Mouse (Mus musculus): Measurements from ENCODE around the gene Smarcb1.
A peak's percentile ranks its signal among the peaks of the same experiment; 100 is the strongest.

Gene Smarcb1

DNA sequence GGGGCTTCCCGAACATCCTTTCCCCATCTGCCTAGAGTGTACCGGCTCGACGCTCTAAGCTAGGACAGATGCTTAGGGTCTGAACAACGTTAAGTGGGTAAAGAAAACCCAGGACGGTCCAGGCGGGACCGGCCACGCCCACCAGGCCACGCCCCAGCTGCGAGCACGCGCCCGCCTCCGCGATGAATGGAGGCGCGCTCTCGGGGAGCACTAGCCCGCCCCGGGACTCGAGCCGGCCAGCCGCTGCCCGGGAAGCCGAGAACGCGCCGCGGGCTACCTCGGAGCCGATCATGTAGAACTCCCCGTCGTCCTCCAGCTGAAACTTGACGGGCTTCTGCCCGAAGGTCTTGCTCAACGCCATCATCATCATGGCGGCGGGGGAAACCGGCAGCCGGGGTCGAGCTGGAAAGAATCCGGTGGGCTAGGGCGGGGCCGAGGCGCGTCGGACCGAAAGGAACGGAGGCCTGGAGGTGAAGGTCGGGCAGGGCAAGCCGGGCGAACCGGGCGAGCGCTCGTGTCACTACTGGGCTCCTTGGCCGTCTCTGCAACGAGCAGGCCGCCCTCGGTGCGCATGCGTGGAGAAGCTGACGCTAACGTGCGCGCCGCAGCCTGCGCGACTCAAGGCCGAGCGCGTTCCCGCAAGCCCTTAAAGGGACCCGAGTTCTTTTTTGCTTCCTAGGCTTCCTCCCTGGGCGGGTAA is at the start of gene Smarcb1:
Smarcb1 (minus strand) TSS at position 592 of the 700 bp plus-strand sequence.
- peak; percentile 88 for ATAC-seq (ENCODE audit: low TSS enrichment)

DNA sequence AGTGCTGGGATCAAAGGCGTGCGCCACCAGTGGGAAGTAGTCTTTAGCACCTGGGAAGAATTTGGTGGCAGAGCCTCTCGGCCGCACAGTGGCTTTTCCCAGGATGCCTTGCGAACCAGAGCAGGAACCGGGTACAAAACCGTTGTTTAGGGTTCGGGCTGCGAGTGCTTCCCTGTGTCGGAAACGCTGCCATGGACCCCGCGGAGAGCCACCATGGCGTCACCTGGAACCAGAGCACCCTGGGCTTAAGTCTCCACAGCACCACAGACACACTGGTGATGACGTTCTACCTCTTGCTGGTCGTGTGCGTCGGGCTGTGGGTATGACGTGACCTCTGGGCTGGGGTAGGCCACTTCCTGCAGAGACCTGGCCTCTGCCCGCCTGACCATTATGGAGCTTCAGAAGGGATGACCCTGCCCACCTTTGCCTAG is 33.0 kb upstream of the Smarcb1 start, which contains the start of gene Gm5134:
Gm5134 (plus strand) TSS at position 134 of the 431 bp plus-strand sequence.
- ATAC-seq (ENCODE audit: low TSS enrichment), result no peak

DNA sequence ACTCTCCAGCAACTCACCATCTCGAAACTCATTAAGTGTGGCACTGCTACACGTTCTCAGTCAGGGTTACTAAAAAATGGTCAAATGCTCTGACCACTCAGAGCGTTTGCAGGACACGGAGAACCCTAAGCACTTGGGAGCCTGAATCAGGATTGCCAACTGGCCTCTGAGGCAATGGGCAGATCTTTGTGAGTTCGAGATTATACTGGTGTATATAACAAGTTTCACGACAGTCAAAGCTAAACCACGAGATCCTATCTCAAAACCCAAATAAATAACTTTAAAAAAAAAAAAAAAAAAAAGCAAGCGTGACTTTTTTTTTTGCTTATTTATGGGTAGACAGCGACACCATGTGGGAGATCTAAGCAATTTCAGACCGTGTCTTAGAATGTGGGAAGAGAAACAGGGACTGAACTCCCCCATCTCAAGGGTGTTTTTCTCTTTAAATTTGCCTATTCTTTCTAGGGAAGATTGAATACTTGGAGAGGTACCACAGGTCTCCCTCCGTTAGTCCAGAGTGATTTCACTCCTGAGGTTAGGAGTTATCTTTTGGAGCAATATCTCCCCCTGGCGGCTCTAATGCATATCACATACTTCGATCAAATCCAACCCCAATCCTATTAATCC is 30.1 kb upstream of the Smarcb1 start:
- peak; percentile 52; the same call in 1 of the 2 replicates for ATAC-seq (ENCODE audit: low TSS enrichment)

DNA sequence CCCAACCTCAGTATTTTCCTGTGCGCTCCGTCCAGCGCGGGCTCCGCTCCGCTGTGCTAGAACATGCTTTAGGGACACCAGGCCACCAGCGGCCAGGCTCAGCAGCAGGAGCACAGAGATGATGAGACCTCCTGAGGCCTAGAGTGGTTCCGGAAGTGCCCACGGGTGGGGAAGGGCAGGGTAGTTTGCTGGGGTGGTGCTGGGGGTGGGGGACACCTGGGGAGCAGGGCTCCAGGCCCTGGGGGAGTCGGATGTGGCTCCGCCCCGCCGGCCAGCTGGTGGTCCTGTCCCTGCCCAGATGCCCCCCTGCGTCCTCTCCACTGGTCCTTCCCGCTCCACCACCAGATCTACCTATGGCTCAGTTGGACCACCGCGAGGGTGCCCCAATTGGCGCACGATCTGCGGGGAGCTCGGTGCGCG is 29.4 kb upstream of the Smarcb1 start:
- ATAC-seq (ENCODE audit: low TSS enrichment), result peak; percentile 32; the same call in 1 of the 2 replicates

DNA sequence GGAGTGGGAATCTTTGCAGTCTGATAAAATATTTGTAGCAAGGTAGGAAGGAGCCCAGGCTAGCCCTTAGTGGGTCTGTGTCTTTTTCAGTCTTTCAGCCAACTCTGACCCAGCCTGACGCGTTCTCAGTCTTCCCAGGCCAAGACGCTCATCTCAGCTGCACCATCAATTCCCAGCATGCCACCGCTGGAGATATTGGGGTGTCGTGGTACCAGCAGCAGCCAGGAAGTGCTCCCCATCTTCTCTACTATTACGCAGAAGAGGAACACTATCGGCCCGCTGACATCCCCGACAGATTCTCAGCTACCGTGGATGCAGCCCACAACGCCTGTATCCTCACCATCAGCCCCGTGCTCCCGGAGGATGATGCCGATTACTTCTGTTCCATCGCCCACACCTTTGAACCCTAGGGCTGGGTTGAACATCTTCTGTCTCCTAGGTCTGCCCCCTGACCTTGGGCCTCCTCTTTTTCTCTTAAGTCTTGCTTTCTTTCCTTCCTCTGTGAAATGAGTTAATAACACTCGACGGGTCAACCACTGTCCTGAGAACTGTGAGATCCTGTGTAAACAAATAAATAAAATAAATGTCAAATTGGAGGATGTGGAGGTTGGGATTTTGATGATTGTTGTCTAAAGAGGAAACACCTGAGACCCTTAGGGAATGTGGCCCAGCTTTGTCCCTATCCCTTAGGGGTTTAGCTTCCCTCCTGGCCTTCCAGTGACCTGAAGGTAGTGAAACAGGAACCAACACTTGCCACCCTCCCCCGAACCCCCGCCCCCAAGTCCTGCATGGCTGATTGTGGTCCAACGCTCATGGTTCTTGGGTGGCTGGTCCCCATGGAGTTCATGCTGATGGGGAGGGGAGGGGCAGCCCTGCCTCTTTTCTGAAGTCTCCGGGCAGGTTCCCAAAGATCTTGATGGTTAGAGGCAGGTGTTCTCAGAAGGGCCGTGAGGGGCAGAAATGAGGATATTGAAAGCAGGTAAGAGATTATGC is 27.9 kb upstream of the Smarcb1 start:
- no peak for ATAC-seq (ENCODE audit: low TSS enrichment)

DNA sequence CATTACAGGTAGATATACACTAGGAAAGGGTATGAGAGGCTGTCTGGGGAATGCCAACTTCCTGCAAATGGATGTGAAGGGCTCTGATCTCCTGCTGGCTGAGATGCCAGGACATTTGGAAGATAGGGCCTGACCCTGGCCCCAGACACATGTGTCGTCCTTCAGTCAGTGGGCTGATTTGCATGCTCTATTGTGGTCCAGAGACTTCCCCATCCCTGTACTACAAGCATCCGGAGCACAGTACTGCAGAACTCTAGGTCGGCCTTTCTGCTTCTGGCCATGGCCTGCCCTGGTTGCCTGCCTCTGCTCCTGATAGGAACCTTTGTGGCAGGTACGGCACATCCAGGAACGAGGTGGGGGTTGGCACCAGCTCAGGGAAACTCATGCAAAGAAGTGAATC is 26.7 kb upstream of the Smarcb1 start:
- no peak for ATAC-seq (ENCODE audit: low TSS enrichment)

DNA sequence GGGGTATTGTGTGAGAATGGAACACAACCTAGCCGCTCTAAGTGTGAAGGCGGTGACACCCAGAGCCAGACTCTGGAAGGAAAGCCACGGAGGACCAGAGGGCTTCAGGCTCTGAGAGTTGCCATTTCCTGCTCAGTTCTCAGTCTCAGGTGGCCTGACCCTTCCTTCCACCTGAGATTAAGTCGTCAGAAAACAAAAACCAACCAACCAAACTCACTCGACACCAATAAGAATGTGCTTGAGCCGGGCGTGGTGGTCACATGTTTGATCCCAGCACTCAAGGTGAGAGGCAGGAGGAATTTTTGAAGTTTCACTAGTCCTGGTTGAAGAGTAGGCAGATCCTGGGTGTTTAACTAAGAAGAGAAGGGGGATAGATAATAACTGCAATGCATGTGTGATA is 24.5 kb upstream of the Smarcb1 start:
- ATAC-seq (ENCODE audit: low TSS enrichment), result no peak

DNA sequence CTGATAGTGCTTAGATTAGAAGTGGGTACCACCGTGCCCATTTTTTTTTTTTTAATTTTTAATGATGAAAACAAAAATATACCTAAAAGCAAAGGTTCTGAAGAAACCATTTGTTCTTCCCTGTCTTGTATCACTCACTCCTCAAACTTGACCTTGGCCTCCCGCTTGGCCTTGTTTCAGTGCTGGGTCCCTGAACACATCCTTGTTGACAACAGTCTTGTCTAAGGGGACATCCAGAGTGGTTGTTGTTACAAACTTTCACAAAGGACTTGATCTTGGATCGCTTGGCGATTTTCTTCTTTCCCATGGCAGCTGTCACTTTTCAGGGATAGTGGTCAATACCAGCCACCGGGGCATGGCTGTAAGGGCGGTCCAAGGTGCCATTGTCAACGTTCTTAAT is 23.8 kb upstream of the Smarcb1 start:
- no peak for ATAC-seq (ENCODE audit: low TSS enrichment)

DNA sequence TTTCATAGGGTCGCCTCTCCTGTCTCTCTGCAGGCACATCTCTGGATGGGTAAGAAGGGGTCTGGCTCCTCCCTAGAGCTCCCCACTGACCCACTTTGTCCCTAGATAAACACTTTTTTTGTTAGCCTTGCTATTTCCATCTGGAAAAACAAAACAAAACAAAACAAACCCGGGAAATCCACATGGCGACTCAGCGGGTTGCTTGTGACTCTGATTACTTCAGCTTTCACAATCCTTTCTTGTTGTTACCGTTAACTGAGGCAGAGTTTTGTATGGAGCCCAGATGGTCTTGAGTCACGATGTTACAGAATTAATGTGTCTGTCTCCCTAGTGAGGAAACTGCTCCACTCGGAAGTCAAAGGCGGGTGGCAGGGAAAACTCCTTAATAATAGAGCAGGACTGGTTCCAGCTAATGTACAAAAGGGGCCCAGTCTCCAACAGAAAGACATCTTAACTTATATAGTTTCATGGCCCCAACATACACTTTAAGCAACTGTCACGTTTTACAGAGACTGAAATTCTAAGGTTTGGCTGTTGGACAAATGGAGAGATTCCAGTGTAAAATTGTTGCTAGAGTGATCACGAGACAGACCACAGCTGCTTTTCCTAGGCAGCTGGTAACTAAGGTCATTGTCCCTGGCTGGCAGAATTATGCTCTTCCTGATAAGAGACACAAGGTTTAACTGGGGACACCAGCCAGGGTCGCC is 22.8 kb upstream of the Smarcb1 start:
- 0 out of 2 replicates have a peak, but pooled peaks have one; percentile 24 for ATAC-seq (ENCODE audit: low TSS enrichment)

DNA sequence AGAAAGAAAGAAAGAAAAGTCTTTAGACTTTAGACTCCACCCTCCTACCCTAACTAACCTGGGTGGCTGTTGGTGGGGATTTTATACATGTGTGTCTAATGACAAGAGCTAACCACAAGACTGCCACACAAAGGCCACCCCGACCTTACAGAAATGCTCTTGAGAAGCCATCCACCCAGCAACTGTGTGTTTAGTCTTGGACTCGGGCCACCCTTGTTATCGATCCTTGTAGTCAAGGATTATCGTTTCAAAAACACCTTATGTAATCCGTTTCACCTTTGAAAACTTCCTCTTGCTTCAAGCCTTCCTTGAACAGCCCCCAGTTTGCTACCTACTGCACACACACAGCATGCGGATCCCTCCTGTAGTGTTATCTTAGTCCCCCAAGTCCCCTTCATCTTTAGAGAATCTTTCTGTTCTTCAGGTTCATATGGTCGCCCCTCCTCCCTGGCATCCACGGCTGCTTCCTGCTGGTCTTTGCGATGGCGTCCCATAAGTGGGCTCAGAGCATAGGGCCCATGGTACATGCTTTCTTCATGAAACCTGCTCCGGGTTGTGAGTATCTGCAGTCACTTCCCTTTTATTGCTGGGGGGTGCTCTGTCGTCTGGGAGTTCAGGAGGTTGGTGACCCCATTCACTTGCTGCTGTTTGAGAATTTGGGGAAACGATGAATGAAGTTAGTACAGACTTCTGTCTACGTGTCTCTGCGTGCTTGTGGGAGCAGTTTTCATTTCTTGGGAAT is 21.5 kb upstream of the Smarcb1 start, which contains the start of gene Vpreb3:
Vpreb3 (plus strand) TSS at position 322 of the 742 bp plus-strand sequence.
- ATAC-seq (ENCODE audit: low TSS enrichment), result no peak

DNA sequence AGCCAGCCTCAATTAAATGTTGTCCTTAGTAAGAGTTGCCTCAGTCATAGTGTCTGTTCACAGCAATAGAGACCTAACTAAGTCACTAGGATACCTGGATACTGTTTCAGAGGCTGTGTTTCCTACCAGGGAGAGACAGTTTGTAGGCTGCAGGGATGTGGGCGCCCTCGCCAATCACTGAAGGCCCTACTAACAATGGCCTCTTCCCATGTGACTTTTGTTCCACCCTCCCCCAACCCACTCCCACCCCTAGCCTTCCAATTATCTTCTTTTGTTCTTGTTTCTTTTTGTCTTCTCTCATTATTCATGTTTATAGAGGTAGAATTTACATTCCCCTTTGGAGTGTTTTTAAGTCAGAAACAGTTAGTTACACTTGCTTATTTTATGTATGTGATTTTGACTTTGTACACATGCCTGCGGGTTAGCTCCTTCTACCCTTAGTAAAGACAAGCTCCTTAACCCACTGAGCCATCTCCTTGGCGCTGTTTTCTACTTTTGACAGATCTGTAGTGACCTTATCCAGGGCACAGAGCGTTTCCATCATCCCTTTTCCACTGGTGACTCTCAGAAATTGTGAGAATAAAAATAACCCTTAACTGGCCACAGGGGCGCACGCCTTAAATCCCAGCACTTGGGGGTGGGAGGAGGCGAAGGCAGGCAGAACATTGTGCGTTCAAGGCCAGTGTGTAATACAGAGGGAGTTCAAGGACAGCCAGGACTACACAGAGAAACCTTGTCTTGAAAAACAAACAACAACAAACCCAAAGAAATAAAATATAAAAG is 19.8 kb upstream of the Smarcb1 start:
- ATAC-seq (ENCODE audit: low TSS enrichment), result no peak

DNA sequence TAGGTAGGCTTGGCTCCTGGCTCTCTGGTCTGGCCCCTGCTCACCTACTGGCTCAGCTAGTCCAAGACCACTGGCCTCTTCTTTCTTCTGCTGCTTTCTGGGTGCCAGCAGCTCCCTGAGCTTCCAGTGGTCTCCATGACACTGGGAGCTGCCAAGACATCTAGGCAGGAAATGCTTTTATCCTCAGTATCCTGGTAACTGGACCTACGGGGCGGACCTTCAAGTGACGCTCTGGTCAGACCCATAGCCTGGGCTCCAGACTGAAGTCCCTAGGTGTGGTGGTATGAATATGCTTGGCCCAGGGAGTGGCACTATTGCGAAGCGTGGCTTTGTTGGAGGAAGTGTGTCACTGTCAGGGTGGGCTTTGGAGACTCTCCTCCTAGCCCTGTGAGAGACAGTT is 19.1 kb upstream of the Smarcb1 start, which contains the start of gene Gm867:
Gm867 (minus strand) TSS at position 153 of the 400 bp plus-strand sequence.
- no peak for ATAC-seq (ENCODE audit: low TSS enrichment)

DNA sequence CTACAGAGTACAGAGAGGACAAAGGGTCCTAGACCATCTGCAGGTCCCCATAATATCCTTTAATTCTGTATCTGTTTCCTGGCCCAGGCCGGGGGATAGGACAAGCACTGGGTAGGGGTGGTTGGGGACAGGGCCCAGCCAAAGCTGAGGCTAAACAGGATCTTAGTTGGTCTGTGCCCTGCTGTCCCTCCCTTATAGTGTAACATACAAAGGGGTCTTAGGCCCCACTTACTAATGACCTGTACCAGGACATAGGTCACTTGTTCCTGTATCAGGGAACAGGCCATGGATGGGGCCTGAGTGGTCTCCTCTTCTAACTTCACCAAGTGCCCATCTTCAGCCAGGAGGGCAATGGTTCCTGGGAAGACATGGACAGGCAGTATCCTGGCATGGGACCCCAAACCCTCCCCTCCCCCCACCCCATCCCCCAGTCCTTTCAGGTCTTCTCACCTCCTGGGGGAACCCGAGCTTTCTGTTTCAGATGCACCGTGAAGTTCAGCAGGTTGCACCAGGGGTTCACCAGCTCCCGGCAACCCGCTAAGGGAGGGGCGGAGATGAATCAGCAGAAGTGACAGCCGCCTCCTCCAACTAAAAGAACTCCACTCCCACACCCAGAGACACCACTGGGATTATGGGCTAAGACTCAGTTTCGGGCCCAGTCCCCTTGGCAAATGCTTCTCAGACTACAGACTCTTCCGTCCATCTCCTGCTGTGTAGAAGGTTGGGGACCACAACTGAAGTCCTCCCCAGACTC is 18.2 kb upstream of the Smarcb1 start:
- peak; percentile 35; the same call in 1 of the 2 replicates for ATAC-seq (ENCODE audit: low TSS enrichment)

DNA sequence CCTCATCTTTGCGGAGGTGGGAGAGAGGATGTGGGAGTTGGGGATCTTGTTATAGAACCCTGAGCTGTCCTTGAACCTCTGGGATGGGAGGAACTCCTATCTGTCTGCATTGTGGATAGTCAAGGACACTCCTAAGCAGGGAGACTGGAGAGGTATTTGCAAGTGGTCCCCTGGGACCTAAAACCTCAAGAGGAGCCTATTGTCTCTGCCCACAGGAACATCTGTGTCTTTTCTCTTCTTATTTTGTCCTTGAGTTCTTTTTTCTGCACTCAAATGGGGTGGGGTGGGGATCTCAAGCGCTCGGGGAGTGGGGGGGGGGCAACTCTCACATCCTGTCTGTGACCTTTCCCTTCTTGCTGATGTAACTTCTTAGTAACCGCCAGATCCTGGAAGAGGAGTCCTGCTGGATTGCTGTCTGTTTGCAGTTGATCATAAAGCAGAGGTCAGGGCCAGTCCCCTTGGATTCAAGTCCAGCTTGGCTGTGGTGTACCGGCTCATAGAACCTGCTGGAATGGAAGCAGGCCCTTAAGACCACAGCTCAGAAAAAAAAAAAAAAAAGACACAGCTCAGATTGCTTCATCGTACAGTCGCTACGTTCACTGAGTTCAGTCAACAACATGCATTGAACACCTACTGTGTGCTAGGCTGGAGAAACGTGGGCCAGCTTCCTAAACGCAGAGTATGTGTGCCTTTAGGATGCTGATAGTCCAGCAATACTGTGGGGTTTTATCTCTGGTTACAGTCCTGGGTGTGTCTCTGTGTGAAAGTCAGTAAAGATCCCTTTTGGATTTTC is 16.6 kb upstream of the Smarcb1 start:
- ATAC-seq (ENCODE audit: low TSS enrichment), result no peak

DNA sequence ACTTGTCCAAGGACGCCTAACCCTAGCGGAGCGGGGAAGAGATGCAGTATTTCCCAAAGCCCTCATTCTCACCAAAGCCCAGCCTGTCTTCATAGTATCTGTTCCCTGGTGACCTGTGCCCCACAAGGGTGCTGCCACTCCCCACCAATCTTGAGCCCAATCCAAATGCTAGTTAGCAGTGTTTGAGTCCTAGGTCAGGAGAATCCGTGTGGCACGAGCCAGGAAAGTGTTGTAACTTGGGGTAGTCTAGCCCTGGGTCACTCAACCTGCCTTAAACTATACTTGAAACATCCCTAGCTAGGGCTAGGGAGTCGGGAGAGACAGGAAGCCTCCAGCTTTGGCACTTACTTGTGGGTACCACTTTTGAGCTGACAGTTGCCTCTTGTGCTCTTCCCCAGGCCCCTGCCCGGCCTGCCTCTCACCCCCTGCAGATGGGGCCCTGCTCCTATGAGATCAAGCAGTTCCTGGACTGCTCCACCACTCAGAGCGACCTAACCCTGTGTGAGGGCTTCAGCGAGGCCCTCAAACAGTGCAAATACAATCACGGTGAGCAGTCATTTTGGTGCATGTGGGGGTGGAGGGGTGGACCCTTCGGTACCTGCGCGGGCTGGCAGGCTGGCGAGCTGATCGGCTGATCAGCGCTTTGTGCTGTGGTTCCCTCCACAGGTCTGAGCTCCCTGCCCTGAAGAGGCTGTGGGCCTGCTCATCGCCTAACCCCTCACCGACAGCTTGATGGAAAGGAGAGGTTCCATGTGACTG is 15.7 kb upstream of the Smarcb1 start:
- no peak for ATAC-seq (ENCODE audit: low TSS enrichment)

DNA sequence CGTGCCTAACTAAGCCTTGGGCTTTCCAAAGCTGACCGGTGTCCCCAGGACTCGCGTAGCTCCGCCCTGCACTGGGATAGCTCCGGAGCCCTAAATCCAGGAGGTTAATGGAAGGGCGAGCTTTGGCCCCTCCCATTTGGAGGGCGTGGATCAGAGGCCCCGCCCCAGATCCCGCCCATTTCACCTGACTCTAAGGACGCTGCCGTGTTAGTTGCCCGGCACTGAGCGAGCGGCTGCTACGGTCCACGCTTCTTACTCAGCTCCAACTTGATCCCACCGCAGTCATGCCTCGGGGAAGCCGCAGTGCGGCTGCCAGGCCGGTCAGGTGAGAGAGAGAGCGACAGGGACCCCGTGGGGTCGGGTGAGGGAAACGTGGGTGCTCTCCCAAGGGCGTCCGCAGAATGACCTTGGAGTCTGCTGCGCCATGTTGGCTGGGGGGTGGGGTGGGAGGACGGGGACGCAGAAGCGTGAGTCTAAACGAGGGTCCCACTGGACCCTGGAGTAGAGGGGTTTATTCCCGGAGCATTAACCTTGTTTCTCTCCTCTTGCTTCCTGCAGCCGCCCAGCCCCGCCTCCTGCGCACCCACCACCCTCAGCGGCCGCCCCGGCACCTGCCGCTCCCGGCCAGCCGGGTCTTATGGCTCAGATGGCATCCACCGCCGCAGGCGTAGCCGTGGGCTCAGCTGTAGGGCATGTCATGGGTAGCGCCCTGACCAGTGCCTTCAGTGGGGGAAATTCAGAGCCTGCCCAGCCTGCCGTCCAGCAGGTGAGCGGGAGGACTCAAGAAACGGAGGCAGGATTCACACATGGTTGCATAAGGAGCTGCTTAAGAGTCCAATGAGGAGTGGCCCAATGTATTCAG is 14.5 kb upstream of the Smarcb1 start, which contains the start of gene Mmp11:
Mmp11 (minus strand) TSS at position 817 of the 862 bp plus-strand sequence.
- peak; percentile 78 for ATAC-seq (ENCODE audit: low TSS enrichment)
